Mouse (Mus musculus) ES-E14 (cell line): Measurements from ENCODE around the gene Crybg2. TPM values are rescaled to one million over a fixed set of nuclear protein-coding genes. Genes with fewer than 3 reads are reported as not detected.

Source experiments
- DNase-seq: peaks from one replicate; pipeline ENCODE4 v3.0.0-alpha.2; 2013; ENCODE audit warnings: low read depth, low spot score
- H3K27ac ChIP-seq: 2 replicates; pipeline ENCODE4 v1.5.1; 2012; ENCODE audit warnings: low read depth, mild to moderate bottlenecking, low read length, moderate library complexity, mixed read lengths; ENCODE audit not compliant: poor library complexity, insufficient read depth, severe bottlenecking
- H3K36me3 ChIP-seq: 2 replicates; pipeline ENCODE4 v1.6.1; 2012; ENCODE audit warnings: mild to moderate bottlenecking, low read length, moderate library complexity, mixed read lengths; ENCODE audit not compliant: control insufficient read depth, poor library complexity, insufficient read depth, severe bottlenecking
- H3K4me1 ChIP-seq, 2 experiments: fragments of 150-350 bp in 1 of 2; sonication (generic) in 1 of 2; 2 replicates each; pipeline ENCODE4 v1.6.1; 2012; ENCODE audit warnings: low read length in 2 of 2, mild to moderate bottlenecking in 1 of 2, mixed read lengths in 1 of 2; ENCODE audit not compliant: control insufficient read depth in 2 of 2, insufficient read depth in 2 of 2, poor library complexity in 1 of 2
- H3K4me3 ChIP-seq, 2 experiments: fragments of 150-350 bp in 1 of 2; sonication (generic) in 1 of 2; 2 replicates each; pipeline ENCODE4 v1.5.1; 2012; ENCODE audit warnings: low read length in 2 of 2, low read depth in 1 of 2, mild to moderate bottlenecking in 1 of 2, mixed read lengths in 1 of 2; ENCODE audit not compliant: insufficient read depth in 1 of 2, poor library complexity in 1 of 2, severe bottlenecking in 1 of 2
- H3K9ac ChIP-seq: 2 replicates; pipeline ENCODE4 v1.6.1; 2012; ENCODE audit warnings: low read depth, mild to moderate bottlenecking, low read length, mixed read lengths; ENCODE audit not compliant: poor library complexity, insufficient read depth, severe bottlenecking
- H3K9me3 ChIP-seq: fragments of 150-350 bp; sonication (generic); 2 replicates; pipeline ENCODE4 v1.6.1; 2012; ENCODE audit warnings: low read depth, mild to moderate bottlenecking, low read length; ENCODE audit not compliant: control insufficient read depth, insufficient read depth
- CHD2 ChIP-seq: IDR thresholded peaks from 2 replicates; pipeline ENCODE4 v1.6.1; 2014; ENCODE audit warnings: mild to moderate bottlenecking, low read depth, low read length, inconsistent platforms
- HCFC1 ChIP-seq: IDR thresholded peaks from 2 replicates; pipeline ENCODE4 v1.6.1; 2012; ENCODE audit warnings: low read length, inconsistent platforms, borderline replicate concordance; ENCODE audit not compliant: insufficient read depth
- MAFK ChIP-seq: IDR thresholded peaks from 2 replicates; pipeline ENCODE4 v1.6.1; 2014; ENCODE audit warnings: mild to moderate bottlenecking, low read depth, low read length, inconsistent platforms; ENCODE audit not compliant: insufficient read depth
- ZC3H11A ChIP-seq: IDR thresholded peaks from 2 replicates; pipeline ENCODE4 v1.6.1; 2012; ENCODE audit warnings: low read depth, mild to moderate bottlenecking, inconsistent platforms, low read length, borderline replicate concordance
- ZNF384 ChIP-seq: IDR thresholded peaks from 2 replicates; pipeline ENCODE4 v1.6.1; 2012; ENCODE audit warnings: low read depth, low read length, inconsistent platforms
- in situ Hi-C, 2 experiments: fragments of 600-800 bp; cut with MboI; formaldehyde crosslinking; loops; one replicate each; pipeline ENCODE4 v1.15.1; 2025; ENCODE audit warnings: low sequenced_read_pairs in 2 of 2, inconsistent platforms in 1 of 2; ENCODE audit not compliant: unreplicated experiment in 2 of 2
- total RNA-seq: library from RNA; depleted of rRNA; stranded (reverse); fragments of 300-350 nt; gene quantifications from 2 replicates; pipeline ENCODE4 v1.2.3, GENCODE M21; 2012

Crybg2 gene
- total RNA-seq, 1 experiment, result 12.6 TPM

DNA sequence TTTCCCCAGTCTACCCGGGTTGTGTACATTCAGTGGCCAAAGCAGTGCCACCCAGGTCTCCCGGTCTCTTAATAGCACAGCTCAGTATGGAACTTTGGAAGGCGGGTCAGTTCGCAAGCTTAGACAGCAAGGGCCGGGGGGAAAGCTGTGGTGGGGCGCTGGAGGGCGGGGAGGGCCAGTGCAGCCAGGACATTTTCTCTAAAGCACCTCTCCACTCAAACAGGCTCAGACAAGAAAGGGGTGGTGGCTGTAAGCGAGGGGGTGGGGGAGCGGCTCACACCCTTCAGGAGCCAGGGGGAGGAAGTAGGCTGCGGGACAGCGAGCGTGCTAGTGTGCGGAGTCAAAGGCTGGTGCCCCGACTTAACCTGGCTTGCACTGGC is 68.4 kb downstream of the Crybg2 start:
- no peaks in the 10 kb centered on the region for H3K9me3 ChIP-seq
- in situ Hi-C loops, result no loop called here
- DNase-seq, result no peak
- H3K4me1 ChIP-seq, result peaks cover 2 to 21% of the 10 kb centered on the region in 2 experiments; a peak in 3 of 4 replicates
- peak overlapping the region; percentile 30; the same call in 1 of the 2 replicates for H3K27ac ChIP-seq
- peaks cover 20% of the 10 kb centered on the region for H3K36me3 ChIP-seq
- peak overlapping the region; percentile 82 to 88 for H3K4me3 ChIP-seq
- TF ChIP-seq ZNF384, result no peak
- TF ChIP-seq CHD2, result no peak
- TF ChIP-seq MAFK, result no peak
- no peak for TF ChIP-seq HCFC1
- TF ChIP-seq ZC3H11A, result no peak
- H3K9ac ChIP-seq, result peak overlapping the region; percentile 64; the same call in 1 of the 2 replicates

DNA sequence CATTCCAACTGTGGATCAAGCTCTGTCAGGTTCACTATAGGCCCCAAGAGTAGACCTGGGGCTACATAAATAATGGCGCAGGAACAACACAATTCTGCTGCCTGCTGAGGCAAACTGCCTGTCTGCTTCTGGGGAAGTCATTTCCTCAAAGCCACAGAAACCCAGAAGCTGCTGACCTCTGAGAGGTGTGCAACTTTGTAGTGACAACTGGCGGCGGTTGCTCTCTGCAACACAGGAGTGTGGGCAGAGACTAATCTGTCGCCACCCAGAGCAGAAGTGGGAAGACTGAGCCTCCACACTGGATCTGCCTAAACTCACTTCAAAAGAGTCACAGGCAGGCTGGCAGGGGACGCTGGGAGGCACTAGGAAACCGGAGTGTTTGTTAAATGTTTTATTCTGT is 68.9 kb downstream of the Crybg2 start:
- no peak for DNase-seq
- Histone ChIP-seq H3K27ac (no peak overlapping the region), H3K36me3 (peaks cover 20% of the 10 kb centered on the region), H3K4me1 (peaks cover 0 to 19% of the 10 kb centered on the region in 2 experiments; a peak in 2 of 4 replicates), H3K9ac (no peak overlapping the region), H3K9me3 (no peaks in the 10 kb centered on the region), H3K4me3 (no peak overlapping the region)
- no peak for TF ChIP-seq MAFK
- no peak for TF ChIP-seq ZC3H11A
- TF ChIP-seq HCFC1, result no peak
- TF ChIP-seq CHD2, result no peak
- no peak for TF ChIP-seq ZNF384
- in situ Hi-C loops, result no loop called here

DNA sequence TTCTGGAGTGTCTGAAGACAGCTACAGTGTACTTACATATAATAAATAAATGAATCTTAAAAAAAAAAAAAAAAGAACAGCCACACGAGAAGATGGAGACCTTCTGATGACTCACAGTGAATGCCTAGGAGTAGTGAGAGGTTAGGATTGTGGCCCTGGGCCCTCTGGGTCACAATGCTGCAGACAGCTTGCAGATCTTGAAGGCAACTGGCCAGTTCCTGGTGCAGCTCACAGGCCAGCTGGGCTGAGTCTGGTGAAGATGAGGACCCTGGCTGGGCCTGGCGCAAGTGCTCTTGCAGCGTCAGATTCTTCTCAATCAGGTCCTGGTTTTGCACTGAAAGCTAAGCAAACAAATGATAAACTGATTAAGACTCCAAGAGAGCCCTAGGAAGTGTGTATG is 71.5 kb downstream of the Crybg2 start:
- Histone ChIP-seq H3K9me3 (no peaks in the 10 kb centered on the region), H3K27ac (no peak overlapping the region), H3K4me3 (no peak overlapping the region), H3K36me3 (peaks cover 20% of the 10 kb centered on the region), H3K9ac (no peak overlapping the region), H3K4me1 (peaks cover 0 to 7% of the 10 kb centered on the region in 2 experiments; a peak in 1 of 4 replicates)
- DNase-seq, result no peak
- in situ Hi-C loops, result no loop called here
- TF ChIP-seq CHD2 (no peak), MAFK (no peak), HCFC1 (no peak), ZC3H11A (no peak), ZNF384 (no peak)

DNA sequence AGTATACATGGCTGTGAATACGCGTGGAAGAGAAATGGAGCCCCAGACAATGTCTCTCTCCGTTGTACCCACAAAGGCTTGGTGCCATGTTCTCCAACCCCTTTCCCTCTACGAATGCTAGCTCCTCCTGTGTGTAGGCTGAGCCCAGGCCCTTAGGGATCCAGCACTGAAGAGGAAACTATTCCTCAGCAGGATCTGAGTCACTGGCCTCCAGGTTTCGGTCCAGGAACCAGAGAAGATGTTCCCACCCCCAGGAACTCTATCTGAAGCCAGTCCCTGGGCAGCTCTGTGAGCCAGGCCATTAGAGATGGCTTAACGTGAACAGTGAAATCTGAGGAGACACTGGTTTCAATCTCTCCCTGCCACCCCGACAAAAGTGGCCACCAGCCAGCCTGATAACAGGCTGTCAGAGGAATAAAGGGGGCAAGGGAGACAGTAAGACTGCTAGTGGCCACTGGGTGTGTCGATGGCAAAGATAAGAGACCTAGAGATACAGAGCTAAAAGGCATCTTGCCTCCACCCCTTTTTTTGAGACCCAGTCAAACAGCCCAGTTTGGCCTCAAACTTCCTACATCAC is 72.0 kb downstream of the Crybg2 start:
- Histone ChIP-seq H3K9ac (no peak overlapping the region), H3K27ac (no peak overlapping the region), H3K4me3 (no peak overlapping the region), H3K36me3 (peaks cover 21% of the 10 kb centered on the region), H3K4me1 (peaks cover 0 to 3% of the 10 kb centered on the region in 2 experiments; a peak in 1 of 4 replicates), H3K9me3 (no peaks in the 10 kb centered on the region)
- in situ Hi-C loops, result no loop called here
- TF ChIP-seq HCFC1, result no peak
- TF ChIP-seq MAFK, result no peak
- no peak for TF ChIP-seq ZNF384
- no peak for TF ChIP-seq CHD2
- no peak for TF ChIP-seq ZC3H11A
- DNase-seq, result no peak

DNA sequence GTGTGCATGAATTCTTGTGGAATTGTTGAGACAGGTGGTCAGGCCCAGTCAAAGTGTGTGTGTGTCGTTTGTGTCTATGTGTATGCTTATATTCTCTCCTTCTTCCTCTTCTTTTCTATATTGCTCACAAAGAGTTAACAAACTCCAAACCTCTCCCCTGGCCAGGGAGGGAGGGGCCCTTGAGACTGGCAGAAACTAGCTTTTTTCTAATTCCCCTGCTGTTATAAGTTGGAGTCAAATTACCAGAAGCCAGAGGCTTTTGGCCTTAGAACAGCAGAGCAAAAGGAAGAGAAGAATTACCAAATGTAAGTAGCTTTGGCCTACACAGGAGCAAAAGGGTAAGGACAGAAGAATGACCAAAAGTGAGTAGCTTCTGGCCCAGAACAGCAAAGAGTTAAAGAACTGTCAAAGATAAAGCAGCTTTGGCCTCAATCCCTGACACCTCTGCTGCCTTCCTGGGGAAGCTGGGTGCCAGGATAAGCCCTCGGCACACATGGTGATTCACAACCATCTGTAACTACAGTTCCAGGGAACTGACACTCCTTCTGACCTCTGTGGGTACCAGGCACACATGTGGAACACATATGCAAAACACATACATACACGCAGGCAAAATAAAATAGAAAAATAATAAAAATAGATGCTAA is 75.8 kb downstream of the Crybg2 start:
- DNase-seq, result no peak
- Histone ChIP-seq H3K4me1 (no peaks in the 10 kb centered on the region), H3K4me3 (no peak overlapping the region), H3K27ac (no peak overlapping the region), H3K9ac (no peak overlapping the region), H3K9me3 (no peaks in the 10 kb centered on the region), H3K36me3 (peaks cover 14% of the 10 kb centered on the region; the same call in 1 of the 2 replicates)
- in situ Hi-C loops, result no loop called here
- TF ChIP-seq CHD2 (no peak), HCFC1 (no peak), MAFK (no peak), ZNF384 (no peak), ZC3H11A (no peak)
